In genomic region chr17:65953959-65954358, GRCm38 (mm10) we compare ENCODE assay signal across 30 mouse cellular contexts. TPM values are rescaled to one million over a fixed set of nuclear protein-coding genes. Genes with fewer than 3 reads are reported as not detected.
DNase-seq lines count a peak whose midpoint lies in the region; ATAC-seq and TF ChIP-seq lines count a peak whose summit lies in the region.
"Had no signal": no experiment of that assay in that cellular context is flagged by ENCODE, and none has a peak within 500 bp of the region (broad histone marks: within the 10 kb centered on the region; RNA-seq: fewer than 3 reads in every experiment).

No protein-coding gene starts in this region.

- no peak overlapping the region for H3K27ac ChIP-seq in CH12.LX (ENCODE audit: insufficient read depth, low read depth)
- H3K27ac ChIP-seq: forebrain, embryonic 13.5 days; heart, embryonic 13.5 days; hindbrain, embryonic 14.5 days; kidney, embryonic 15.5 days; limb, embryonic 10.5 days; limb, embryonic 15.5 days; liver, embryonic 13.5 days; macrophage; midbrain, embryonic 10.5 days; midbrain, embryonic 15.5 days; neural tube, embryonic 12.5 days had no signal

- H3K4me1 ChIP-seq in megakaryocyte, embryonic 14.5 days: peaks cover 55% of the 10 kb centered on the region
- H3K4me1 ChIP-seq in CH12.LX (ENCODE audit: control insufficient read depth in 1 of 2, insufficient read depth in 2 of 2): peaks cover 6 to 11% of the 10 kb centered on the region in 2 experiments

- H3K4me2 ChIP-seq in CH12.LX (ENCODE audit: insufficient read depth, low read depth, poor library complexity, severe bottlenecking): peak overlapping the region; percentile 57
- H3K4me2 ChIP-seq: forebrain, embryonic 13.5 days; heart, embryonic 13.5 days; hindbrain, embryonic 14.5 days; kidney, embryonic 15.5 days; limb, embryonic 15.5 days; liver, embryonic 13.5 days; midbrain, embryonic 15.5 days; neural tube, embryonic 12.5 days had no signal

- peak overlapping the region; percentile 18 for H3K4me3 ChIP-seq in megakaryocyte, embryonic 14.5 days (replicated peaks)
- no peak overlapping the region for H3K4me3 ChIP-seq in CH12.LX (replicated peaks in 1 of 3; ENCODE audit: low read depth in 2 of 3, low read length in 2 of 3, poor library complexity in 1 of 3)
- H3K4me3 ChIP-seq: forebrain, embryonic 13.5 days; heart, embryonic 13.5 days; kidney, embryonic 15.5 days; limb, embryonic 10.5 days; limb, embryonic 15.5 days; liver, embryonic 13.5 days; midbrain, embryonic 10.5 days; midbrain, embryonic 15.5 days; neural tube, embryonic 12.5 days had no signal

- ATAC-seq in megakaryocyte, adult 5-6 weeks (ENCODE audit: poor library complexity, severe bottlenecking): no peak
- ATAC-seq: forebrain, embryonic 13.5 days; midbrain, embryonic 15.5 days had no signal

- peaks cover 5% of the 10 kb centered on the region for H3K79me2 ChIP-seq in CH12.LX (replicated peaks; ENCODE audit: control insufficient read depth, extremely low read depth, insufficient read depth, poor library complexity, severe bottlenecking)

- H3K9me3 ChIP-seq in megakaryocyte, embryonic 14.5 days: no peaks in the 10 kb centered on the region
- H3K9me3 ChIP-seq in CH12.LX (replicated peaks; ENCODE audit: low read length): no peaks in the 10 kb centered on the region
- H3K9me3 ChIP-seq: forebrain, embryonic 13.5 days; heart, embryonic 13.5 days; kidney, embryonic 15.5 days; limb, embryonic 10.5 days; limb, embryonic 15.5 days; liver, embryonic 13.5 days; midbrain, embryonic 10.5 days; midbrain, embryonic 15.5 days; neural tube, embryonic 12.5 days had no signal

- DNase-seq in A20 (ENCODE audit: low read depth, low spot score) (peak; percentile 81), CH12.LX (ENCODE audit: extremely low read depth) (no peak)
- DNase-seq in induced T-regulatory cell, adult 2 months (ENCODE audit: low read depth): peak; percentile 86
- no peak for DNase-seq in testis, postnatal 14 days (ENCODE audit: low spot score)
- no peak for DNase-seq in cerebellum, postnatal 36 days
- DNase-seq: adrenal gland, adult 2 months; adrenal gland, postnatal 36 days; cerebellum, adult 2 months; cerebellum, postnatal 25 days; gastrocnemius, postnatal 10 days; heart, postnatal 10 days; kidney, adult 18-20 months; kidney, postnatal 25 days; layer of hippocampus, postnatal 36 days; liver, embryonic 13.5 days; lung, adult 2 months; lung, postnatal 10 days; thymus, adult 18-20 months had no signal

- in situ Hi-C loops in CH12.LX (cut with MboI; ENCODE audit: low pct_ligation_motif_present, low pct_unique_long_range_greater_than_20kb, low sequenced_read_pairs): loop anchor here (10.0 kb wide), 1 partner anchor 151 kb away; the partner anchor contains the start of gene Ndufv2

- dilution Hi-C loops in CH12.LX (cut with MboI; ENCODE audit: extremely low pct_ligation_motif_present, extremely low pct_unique_long_range_greater_than_20kb, low sequenced_read_pairs): no loop called here

- TF ChIP-seq CTCF in CH12.LX (conservative IDR thresholded peaks at IDR 0.05 in 1 of 2, IDR thresholded peaks at IDR 0.05 in 1 of 2; ENCODE audit: low read depth in 2 of 2, low read length in 2 of 2): no peak

- H3K27me3 ChIP-seq in megakaryocyte, embryonic 14.5 days (replicated peaks): no peaks in the 10 kb centered on the region
- H3K27me3 ChIP-seq in CH12.LX (replicated peaks): no peaks in the 10 kb centered on the region
- H3K27me3 ChIP-seq: forebrain, embryonic 13.5 days; heart, embryonic 13.5 days; kidney, embryonic 15.5 days; limb, embryonic 15.5 days; liver, embryonic 13.5 days; midbrain, embryonic 15.5 days; neural tube, embryonic 12.5 days had no signal

- peak overlapping the region; percentile 30 for H3K9ac ChIP-seq in CH12.LX (ENCODE audit: insufficient read depth, low read depth)
- H3K9ac ChIP-seq: forebrain, embryonic 13.5 days; heart, embryonic 13.5 days; hindbrain, embryonic 14.5 days; kidney, embryonic 15.5 days; limb, embryonic 15.5 days; liver, embryonic 13.5 days; midbrain, embryonic 15.5 days; neural tube, embryonic 12.5 days had no signal

- no peak for TF ChIP-seq RAD21 in CH12.LX (IDR thresholded peaks at IDR 0.05; ENCODE audit: low read depth, low read length)

- TF ChIP-seq POLR2A in CH12.LX (IDR thresholded peaks at IDR 0.05; ENCODE audit: low read depth, low read length): no peak

- TF ChIP-seq EP300 in CH12.LX (IDR thresholded peaks at IDR 0.05; ENCODE audit: low read length): no peak

- no peaks in the 10 kb centered on the region for H3K36me3 ChIP-seq in megakaryocyte, embryonic 14.5 days (replicated peaks; ENCODE audit: low read length)
- no peaks in the 10 kb centered on the region for H3K36me3 ChIP-seq in CH12.LX (replicated peaks in 1 of 2; ENCODE audit: control insufficient read depth in 1 of 2, insufficient read depth in 1 of 2, low read length in 1 of 2)
- H3K36me3 ChIP-seq: kidney, embryonic 15.5 days; limb, embryonic 15.5 days; liver, embryonic 13.5 days; midbrain, embryonic 15.5 days; neural tube, embryonic 12.5 days had no signal

TF ChIP-seq in CH12.LX, 34 proteins besides CTCF, POLR2A, EP300 and RAD21:
- TF ChIP-seq KAT2A (IDR thresholded peaks at IDR 0.05; ENCODE audit: insufficient replicate concordance, low read length) (no peak), CHD2 (IDR thresholded peaks at IDR 0.05; ENCODE audit: low read length) (peak; percentile 51; the same call in 1 of the 2 replicates)

RNA-seq across cellular contexts. Expression of gene Twsg1, which starts 2.9 kb away (rescaled TPM):
- 1.9 and 3.3 TPM in 2 replicates for polyA plus RNA-seq in megakaryocyte, embryonic 14.5 days (2012; ENCODE audit: insufficient read depth, low replicate concordance)
- 6.5 and 7.3 TPM in 2 replicates for total RNA-seq in megakaryocyte, adult 5-6 weeks (2015)
- total RNA-seq in megakaryocyte, adult 5-6 weeks (2017): 4.1 and 5.2 TPM in 2 replicates
- total RNA-seq in CH12.LX (2012; rRNA removed): 17.4 and 18.2 TPM in 2 replicates
- total RNA-seq in CH12.LX (2014; rRNA removed): 12.0 and 12.6 TPM in 2 replicates
- polyA plus RNA-seq in CH12.LX (2012; ENCODE audit: insufficient read length, low read depth): 12.5 and 13.4 TPM in 2 replicates

Comparison
In these comparisons a context has a peak if more than half of its experiments do, and no peak if none do; other contexts are left out.
1. DNase-seq: peak in A20 (single experiment) and induced T-regulatory cell, adult 2 months (single experiment); none in CH12.LX (single experiment), testis, postnatal 14 days (single experiment) and cerebellum, postnatal 36 days (0 of 2).